Mouse (Mus musculus) liver, embryonic 14.5 days (tissue): ENCODE measurements around the gene Mlh3.

ENCODE experiments used
- CTCF ChIP-seq: IDR thresholded peaks from 2 replicates; pipeline ENCODE4 v1.5.1; 2016; ENCODE audit warnings: antibody characterized with exemption, low read depth, control low read depth
- EP300 ChIP-seq: IDR thresholded peaks from 2 replicates; pipeline ENCODE4 v1.6.1; 2016; ENCODE audit warnings: antibody characterized with exemption, low read depth

DNA sequence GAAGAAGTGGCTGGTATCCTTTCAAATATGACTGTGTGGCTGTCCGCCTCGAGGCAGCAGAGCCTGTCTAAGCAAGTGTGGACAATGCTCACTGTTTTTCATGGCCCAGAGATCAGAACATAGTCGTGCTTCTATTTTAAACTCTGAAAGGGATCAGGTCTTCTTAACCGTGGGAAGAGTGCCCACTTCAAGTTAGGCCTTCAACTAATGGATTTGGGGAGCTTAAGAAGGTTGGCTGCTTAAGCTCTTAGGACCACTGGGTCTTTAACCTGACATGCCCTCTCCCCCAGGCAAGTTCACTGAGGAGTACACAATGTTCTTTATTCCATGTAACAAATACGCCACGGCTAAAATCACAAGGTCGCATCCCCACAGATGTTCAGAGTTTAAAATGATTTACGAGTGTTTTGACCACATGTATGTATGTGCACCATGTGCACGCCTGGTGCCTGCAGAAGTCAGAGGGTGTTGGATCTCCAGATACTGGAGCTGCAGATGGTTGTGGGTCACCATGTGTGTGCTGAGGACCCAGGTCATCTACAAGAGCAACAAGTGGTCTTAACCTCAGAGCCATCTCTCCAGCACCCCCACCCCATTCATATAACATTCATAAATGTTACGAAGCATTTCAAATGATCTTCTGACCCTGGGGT lies 27.1 kb upstream of the Mlh3 start:
- TF ChIP-seq CTCF, result no peak
- no peak for TF ChIP-seq EP300
